8 mouse cellular contexts compared by ENCODE assay signal in the genomic region with DNA sequence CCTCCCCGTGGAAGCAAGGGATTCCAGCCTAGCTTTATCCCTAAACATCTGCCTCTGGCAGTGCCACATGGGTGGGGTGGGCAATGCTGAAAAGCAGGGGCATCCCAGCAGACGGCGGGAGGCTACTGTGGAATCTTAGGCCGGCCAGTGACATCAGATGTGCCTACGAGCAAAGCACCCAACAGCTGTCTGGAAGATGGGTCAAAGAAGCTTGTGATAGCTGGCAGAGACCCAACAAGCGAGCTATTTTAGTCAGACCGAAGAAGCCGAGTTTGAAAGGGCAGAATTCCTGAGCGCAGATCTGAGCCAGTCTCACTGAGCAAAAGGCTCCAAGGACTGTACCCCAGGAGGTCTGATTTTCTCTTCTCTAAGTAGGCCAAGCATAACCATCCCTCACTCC.
DNase-seq lines count a peak whose midpoint lies in the region; ATAC-seq and TF ChIP-seq lines count a peak whose summit lies in the region.

No protein-coding gene starts in this region.

- TF ChIP-seq CTCF in lung, adult 2 months (IDR thresholded peaks at IDR 0.05; ENCODE audit: insufficient read depth, low read length): no peak

- H3K4me1 ChIP-seq in embryonic facial prominence, embryonic 14.5 days (ENCODE audit: control insufficient read depth, insufficient read depth, low read length): peaks cover 15% of the 10 kb centered on the region; the same call in 1 of the 2 replicates
- H3K4me1 ChIP-seq in embryonic facial prominence, embryonic 10.5 days: peaks cover 43% of the 10 kb centered on the region
- H3K4me1 ChIP-seq in lung, adult 2 months (ENCODE audit: control insufficient read depth, insufficient read depth, low read length): no peaks in the 10 kb centered on the region

- no peaks in the 10 kb centered on the region for H3K36me3 ChIP-seq in embryonic facial prominence, embryonic 14.5 days (ENCODE audit: control insufficient read depth, insufficient read depth, low read length)
- H3K36me3 ChIP-seq in embryonic facial prominence, embryonic 10.5 days (replicated peaks): no peaks in the 10 kb centered on the region

- H3K27ac ChIP-seq in embryonic facial prominence, embryonic 14.5 days (replicated peaks; ENCODE audit: low read depth, low read length): no peak overlapping the region
- no peak overlapping the region for H3K27ac ChIP-seq in embryonic facial prominence, embryonic 10.5 days (replicated peaks)

- H3K27me3 ChIP-seq in embryonic facial prominence, embryonic 14.5 days (replicated peaks; ENCODE audit: control insufficient read depth, insufficient read depth, low read length): no peaks in the 10 kb centered on the region
- peaks cover 20% of the 10 kb centered on the region for H3K27me3 ChIP-seq in embryonic facial prominence, embryonic 10.5 days (replicated peaks; ENCODE audit: low read depth, poor library complexity, severe bottlenecking)

- TF ChIP-seq POLR2A in lung, adult 2 months (IDR thresholded peaks at IDR 0.05; ENCODE audit: borderline replicate concordance, extremely low read depth, low read depth, low read length): no peak

- DNase-seq in embryonic facial prominence, embryonic 14.5 days (ENCODE audit: low spot score): peak; percentile 74
- no peak for DNase-seq in embryonic facial prominence, embryonic 10.5 days (ENCODE audit: low spot score)
- peak; percentile 58 to 67 for DNase-seq in right cerebral cortex, postnatal 10 days (ENCODE audit: low spot score in 2 of 2)
- DNase-seq in right cerebral cortex, postnatal 4 days: no peak
- DNase-seq in heart, adult 9 months (ENCODE audit: low spot score in 2 of 2): peak; percentile 49 to 66
- peak; percentile 11 for DNase-seq in lung, adult 2 months
- no peak for DNase-seq in spleen, adult 18-20 months

- H3K4me2 ChIP-seq in embryonic facial prominence, embryonic 14.5 days (ENCODE audit: low read depth, low read length): no peak overlapping the region

- 0 out of 2 replicates have a peak, but pooled peaks cover 4% of the 10 kb centered on the region for H3K9me3 ChIP-seq in embryonic facial prominence, embryonic 14.5 days (ENCODE audit: control insufficient read depth, low read length)
- H3K9me3 ChIP-seq in embryonic facial prominence, embryonic 10.5 days: peaks cover 7% of the 10 kb centered on the region

- ATAC-seq in embryonic facial prominence, embryonic 14.5 days (ENCODE audit: low read depth): 0 out of 2 replicates have a peak, but pooled peaks have one; percentile 27
- no peak for ATAC-seq in megakaryocyte, adult 5-6 weeks (ENCODE audit: poor library complexity, severe bottlenecking)

- H3K9ac ChIP-seq in embryonic facial prominence, embryonic 14.5 days (ENCODE audit: low read depth, low read length): no peak overlapping the region

- WGBS in embryonic facial prominence, embryonic 14.5 days: 60% methylated on average over 9 of the region's 9 CpGs
- WGBS in embryonic facial prominence, embryonic 10.5 days: 82% methylated on average over 9 of the region's 9 CpGs
- WGBS in lung, adult 2 months: 69% methylated on average over 9 of the region's 9 CpGs

- H3K4me3 ChIP-seq in embryonic facial prominence, embryonic 14.5 days (ENCODE audit: low read depth, low read length): no peak overlapping the region
- H3K4me3 ChIP-seq in embryonic facial prominence, embryonic 10.5 days: no peak overlapping the region
- H3K4me3 ChIP-seq in lung, adult 2 months (replicated peaks; ENCODE audit: extremely low read depth, low read depth, low read length): no peak overlapping the region

Comparison
In these comparisons a context has a peak if more than half of its experiments do, and no peak if none do; other contexts are left out.
1. DNase-seq: peak in embryonic facial prominence, embryonic 14.5 days (single experiment), right cerebral cortex, postnatal 10 days (2 of 2), heart, adult 9 months (2 of 2) and lung, adult 2 months (single experiment); none in embryonic facial prominence, embryonic 10.5 days (single experiment), right cerebral cortex, postnatal 4 days (single experiment) and spleen, adult 18-20 months (0 of 2).